Mouse (Mus musculus): ENCODE data around the gene Ndufv3. TPM values are rescaled to one million over a fixed set of nuclear protein-coding genes. Genes with fewer than 3 reads are reported as not detected.

Gene Ndufv3
- 512 and 629 TPM in 2 replicates for polyA plus RNA-seq (2015; fragmentation: Nextera tagmentation; extraction: Ambion mirVana)

GRCm38 (mm10) chr17:31519946-31520838, at the start of gene Ndufv3, which contains the start of gene Wdr4:
Gene Ndufv3, plus strand, starts transcription at chr17:31520115.
Gene Wdr4, minus strand, starts transcription at chr17:31519980.
- under 1% methylated on average over 45 of the region's 45 CpGs for WGBS
- peak; percentile 98 for ATAC-seq (replicated peaks; ENCODE audit: insufficient number of reproducible peaks, insufficient read depth, low FRiP score, low read depth)
- H3K27ac ChIP-seq: peak within 1 kb of the TSS; percentile 89

DNA sequence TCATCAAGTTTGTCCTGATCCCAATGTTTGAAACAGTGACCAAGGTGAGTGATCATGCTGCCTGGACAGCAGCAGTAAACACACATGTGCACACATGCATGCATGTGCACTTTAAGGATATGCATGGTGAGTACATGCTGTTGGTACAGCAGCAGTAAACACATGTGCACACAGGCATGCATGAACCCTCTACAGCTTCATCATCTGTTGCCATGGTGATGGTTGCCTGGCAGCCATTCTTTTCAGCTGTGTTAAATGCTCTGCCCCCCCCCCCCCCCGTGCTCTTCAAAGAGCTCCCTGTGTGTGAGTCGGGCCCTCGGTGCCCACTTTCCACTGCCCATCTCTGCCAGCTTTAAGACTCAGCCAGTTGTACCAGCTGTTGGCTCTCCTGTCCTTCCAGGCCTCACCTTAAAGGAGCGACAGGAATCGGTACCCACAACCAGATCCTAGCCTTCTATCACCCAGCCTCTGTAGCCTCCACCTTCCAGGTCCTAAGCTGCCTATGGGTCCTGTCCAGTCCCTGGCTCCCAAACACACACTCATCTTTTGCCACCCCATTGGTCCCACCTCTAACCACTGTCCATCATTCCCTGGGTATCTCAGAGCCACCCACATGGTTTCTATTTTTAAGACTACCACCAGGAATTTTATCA, 49.0 kb upstream of the Ndufv3 start:
- Histone ChIP-seq H3K27me3 (no peaks in the 10 kb centered on the region), H3K36me3 (0 out of 2 replicates have a peak, but pooled peaks cover 5% of the 10 kb centered on the region), H3K9ac (no peak overlapping the region), H3K27ac (no peak overlapping the region), H3K4me3 (no peak overlapping the region), H3K9me3 (replicated peaks) (no peaks in the 10 kb centered on the region), H3K4me2 (no peak overlapping the region), H3K4me1 (replicated peaks) (no peaks in the 10 kb centered on the region)
- 88% methylated on average over 5 of the region's 5 CpGs for WGBS
- ATAC-seq (replicated peaks; ENCODE audit: insufficient number of reproducible peaks, insufficient read depth, low FRiP score, low read depth): no peak

More at GRCm38 (mm10) chr17:31519946-31520838, at the start of gene Ndufv3, which contains the start of gene Wdr4:
- Histone ChIP-seq H3K27me3 (no peaks in the 10 kb centered on the region), H3K4me3 (peak within 1 kb of the TSS; percentile 69), H3K36me3 (peaks cover 21% of the 10 kb centered on the region), H3K4me1 (replicated peaks) (peaks cover 31% of the 10 kb centered on the region), H3K9me3 (replicated peaks) (no peaks in the 10 kb centered on the region), H3K4me2 (peak within 1 kb of the TSS; percentile 69), H3K9ac (peak within 1 kb of the TSS; percentile 84)

DNA sequence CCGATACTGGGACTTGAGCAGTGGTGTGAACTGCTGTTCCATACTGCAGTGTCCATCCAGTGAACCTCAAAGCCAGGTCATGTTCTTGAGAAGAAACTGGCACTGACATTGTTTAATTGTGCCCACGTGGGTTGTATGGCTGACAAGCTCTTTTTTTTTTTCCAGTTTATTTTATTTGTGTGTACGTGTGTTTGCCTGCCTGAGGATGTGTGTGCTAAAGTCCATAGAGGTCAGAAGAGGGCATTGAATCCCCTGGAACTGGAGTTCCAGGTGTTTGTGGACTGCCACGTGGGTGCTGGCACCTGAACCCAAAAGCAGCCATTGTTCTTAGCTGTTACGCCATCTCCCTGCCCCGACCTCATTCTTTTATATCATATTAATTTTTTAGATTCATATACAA, 45.5 kb upstream of the Ndufv3 start:
- H3K36me3 ChIP-seq: no peaks in the 10 kb centered on the region
- H3K4me1 ChIP-seq (replicated peaks): no peaks in the 10 kb centered on the region
- no peak for ATAC-seq (replicated peaks; ENCODE audit: insufficient number of reproducible peaks, insufficient read depth, low FRiP score, low read depth)
- H3K9ac ChIP-seq: no peak overlapping the region
- no peaks in the 10 kb centered on the region for H3K27me3 ChIP-seq
- no peak overlapping the region for H3K4me2 ChIP-seq
- no peak overlapping the region for H3K27ac ChIP-seq
- H3K9me3 ChIP-seq (replicated peaks): no peaks in the 10 kb centered on the region
- no peak overlapping the region for H3K4me3 ChIP-seq
- 76% methylated on average over 6 of the region's 6 CpGs for WGBS

DNA sequence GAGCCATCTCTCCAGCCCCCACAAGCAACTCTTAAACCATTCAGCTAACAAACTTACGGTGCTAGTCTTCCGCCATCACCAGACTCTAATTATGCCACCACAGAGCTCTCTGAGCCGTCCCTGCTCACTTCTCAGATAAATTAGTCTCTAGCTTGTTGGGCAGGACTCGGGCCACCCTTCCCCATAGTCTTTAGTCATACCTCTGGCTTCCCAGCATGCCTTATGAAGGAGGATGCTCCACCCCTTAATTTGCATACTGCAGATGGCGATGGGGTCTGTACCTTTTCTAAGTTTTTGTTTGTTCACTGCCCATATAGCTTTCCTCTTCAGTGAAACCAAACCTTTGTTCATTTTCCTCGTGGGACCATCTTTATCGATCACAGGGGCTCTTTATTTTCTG, 41.3 kb upstream of the Ndufv3 start:
- no peaks in the 10 kb centered on the region for H3K27me3 ChIP-seq
- no peaks in the 10 kb centered on the region for H3K9me3 ChIP-seq (replicated peaks)
- no peak overlapping the region for H3K27ac ChIP-seq
- H3K36me3 ChIP-seq: no peaks in the 10 kb centered on the region
- H3K9ac ChIP-seq: no peak overlapping the region
- no peak for ATAC-seq (replicated peaks; ENCODE audit: insufficient number of reproducible peaks, insufficient read depth, low FRiP score, low read depth)
- H3K4me2 ChIP-seq: no peak overlapping the region
- no peak overlapping the region for H3K4me3 ChIP-seq
- no peaks in the 10 kb centered on the region for H3K4me1 ChIP-seq (replicated peaks)
- WGBS: 74% methylated on average over 7 of the region's 7 CpGs

- 50% methylated on average over 11 of the region's 11 CpGs for WGBS
- no peaks in the 10 kb centered on the region for H3K36me3 ChIP-seq
- no peak overlapping the region for H3K27ac ChIP-seq
- no peak; the same call in 1 of the 2 replicates for ATAC-seq (replicated peaks; ENCODE audit: insufficient number of reproducible peaks, insufficient read depth, low FRiP score, low read depth)
- no peak overlapping the region for H3K4me2 ChIP-seq
- H3K9ac ChIP-seq: no peak overlapping the region
- no peaks in the 10 kb centered on the region for H3K27me3 ChIP-seq
- no peaks in the 10 kb centered on the region for H3K4me1 ChIP-seq (replicated peaks)
- no peaks in the 10 kb centered on the region for H3K9me3 ChIP-seq (replicated peaks)
- H3K4me3 ChIP-seq: no peak overlapping the region
These were observed 40.6 kb upstream of the Ndufv3 start for GRCm38 (mm10) chr17:31479108-31479844.

DNA sequence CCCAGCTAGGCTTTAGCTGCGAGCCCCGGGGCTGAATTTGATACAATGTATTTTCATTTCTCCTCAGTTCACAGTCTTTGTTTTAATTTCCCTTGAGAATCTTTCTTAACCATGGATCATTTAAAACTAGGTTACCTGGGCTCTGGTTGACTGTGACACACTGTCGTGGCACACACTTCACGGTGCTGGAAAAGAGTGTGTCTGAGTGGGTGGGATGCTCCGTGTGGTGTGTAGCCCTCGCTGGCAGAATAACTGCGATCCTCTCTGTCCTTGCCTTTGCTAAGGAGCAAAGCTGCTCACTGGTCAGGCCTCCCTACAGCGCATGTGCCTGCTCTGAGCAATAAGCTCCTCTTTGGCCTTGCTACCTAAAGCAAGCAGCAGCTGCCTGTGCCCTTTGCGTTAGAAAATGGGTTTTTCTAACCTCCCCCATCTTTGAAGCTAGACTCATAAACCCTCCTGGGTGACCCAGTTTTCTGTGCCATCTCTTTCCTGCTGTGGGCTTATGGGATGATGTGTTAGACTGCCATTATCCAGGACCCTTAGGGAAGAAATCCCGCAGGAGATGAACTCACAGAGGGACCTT, 33.2 kb upstream of the Ndufv3 start:
- Histone ChIP-seq H3K4me1 (replicated peaks) (no peaks in the 10 kb centered on the region), H3K36me3 (no peaks in the 10 kb centered on the region), H3K4me2 (no peak overlapping the region), H3K4me3 (no peak overlapping the region), H3K9me3 (replicated peaks) (no peaks in the 10 kb centered on the region), H3K27me3 (no peaks in the 10 kb centered on the region), H3K9ac (no peak overlapping the region), H3K27ac (no peak overlapping the region)
- WGBS: 79% methylated on average over 10 of the region's 10 CpGs
- no peak for ATAC-seq (replicated peaks; ENCODE audit: insufficient number of reproducible peaks, insufficient read depth, low FRiP score, low read depth)

DNA sequence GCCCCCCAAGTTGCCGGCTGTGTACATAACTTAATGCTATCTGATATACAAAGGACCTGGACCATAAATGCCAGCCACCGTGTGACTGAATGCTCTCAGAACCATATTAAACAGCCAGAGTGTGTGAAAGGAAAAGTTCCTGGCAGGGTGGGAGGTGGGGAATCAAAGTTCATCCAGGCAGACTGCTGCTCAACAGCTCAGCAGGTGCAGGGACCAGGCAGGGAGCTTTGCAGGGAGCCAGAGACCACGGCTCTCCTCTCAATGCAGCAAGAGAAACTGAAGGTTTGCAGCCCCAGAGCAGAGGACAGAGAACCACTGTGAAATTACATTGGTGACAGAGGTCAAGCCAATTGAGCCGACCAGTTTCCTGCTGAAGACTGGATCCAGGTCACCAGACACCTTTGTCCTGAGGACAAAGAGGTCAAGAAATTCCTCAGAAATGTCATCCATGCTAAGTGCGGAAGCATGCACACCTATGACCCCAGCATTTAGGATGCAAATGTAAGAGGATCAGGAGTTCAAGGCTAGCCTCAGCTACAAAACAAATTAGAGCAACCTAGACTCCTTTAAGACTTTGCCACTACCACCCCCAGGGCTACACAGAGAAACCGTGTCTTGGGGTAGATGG, 32.4 kb upstream of the Ndufv3 start:
- WGBS: 38% methylated on average over 6 of the region's 6 CpGs
- Histone ChIP-seq H3K27ac (no peak overlapping the region), H3K4me1 (replicated peaks) (no peaks in the 10 kb centered on the region), H3K4me3 (no peak overlapping the region), H3K27me3 (no peaks in the 10 kb centered on the region), H3K36me3 (no peaks in the 10 kb centered on the region), H3K4me2 (no peak overlapping the region), H3K9me3 (replicated peaks) (no peaks in the 10 kb centered on the region), H3K9ac (no peak overlapping the region)
- ATAC-seq (replicated peaks; ENCODE audit: insufficient number of reproducible peaks, insufficient read depth, low FRiP score, low read depth): no peak

- no peak overlapping the region for H3K4me2 ChIP-seq
- H3K9ac ChIP-seq: no peak overlapping the region
- H3K4me3 ChIP-seq: no peak overlapping the region
- H3K27me3 ChIP-seq: no peaks in the 10 kb centered on the region
- H3K27ac ChIP-seq: no peak overlapping the region
- peaks cover 11% of the 10 kb centered on the region for H3K36me3 ChIP-seq
- no peaks in the 10 kb centered on the region for H3K9me3 ChIP-seq (replicated peaks)
- H3K4me1 ChIP-seq (replicated peaks): no peaks in the 10 kb centered on the region
- no peak for ATAC-seq (replicated peaks; ENCODE audit: insufficient number of reproducible peaks, insufficient read depth, low FRiP score, low read depth)
These were observed 28.6 kb upstream of the Ndufv3 start for GRCm38 (mm10) chr17:31491355-31491754.

GRCm38 (mm10) chr17:31492416-31492815, 27.5 kb upstream of the Ndufv3 start:
- WGBS: 2% methylated on average over 2 of the region's 2 CpGs

DNA sequence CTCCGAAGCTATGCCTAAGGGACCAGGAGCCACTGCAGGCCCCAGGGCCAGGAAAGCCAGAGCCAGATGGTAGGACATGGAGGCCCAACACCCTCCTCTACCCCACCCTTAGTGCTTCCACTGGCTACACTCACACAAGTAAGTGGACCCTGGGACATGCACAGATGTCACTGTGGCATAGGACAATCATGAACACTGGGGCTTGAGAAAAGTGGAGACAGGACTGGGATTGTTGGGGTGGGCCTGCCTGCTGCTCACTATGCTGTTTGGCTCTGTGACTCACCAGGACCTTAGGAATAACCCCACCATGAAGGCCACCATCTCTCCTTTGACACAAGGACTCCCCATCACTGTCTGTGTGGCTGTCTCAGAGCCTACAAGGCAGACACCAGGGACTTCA, 24.9 kb upstream of the Ndufv3 start:
- peaks cover 35% of the 10 kb centered on the region for H3K36me3 ChIP-seq
- H3K4me1 ChIP-seq (replicated peaks): no peaks in the 10 kb centered on the region
- no peaks in the 10 kb centered on the region for H3K9me3 ChIP-seq (replicated peaks)
- H3K4me3 ChIP-seq: no peak overlapping the region
- no peak for ATAC-seq (replicated peaks; ENCODE audit: insufficient number of reproducible peaks, insufficient read depth, low FRiP score, low read depth)
- no peaks in the 10 kb centered on the region for H3K27me3 ChIP-seq
- H3K4me2 ChIP-seq: no peak overlapping the region
- H3K9ac ChIP-seq: no peak overlapping the region
- H3K27ac ChIP-seq: no peak overlapping the region
- whole genome bisulfite sequencing: 92% methylated on average over 1 of the region's 1 CpGs

More at GRCm38 (mm10) chr17:31492416-31492815, 27.5 kb upstream of the Ndufv3 start:
- Histone ChIP-seq H3K4me1 (replicated peaks) (no peaks in the 10 kb centered on the region), H3K36me3 (peaks cover 20% of the 10 kb centered on the region), H3K27ac (no peak overlapping the region), H3K27me3 (no peaks in the 10 kb centered on the region), H3K9me3 (replicated peaks) (no peaks in the 10 kb centered on the region), H3K4me3 (no peak overlapping the region), H3K4me2 (no peak overlapping the region), H3K9ac (no peak overlapping the region)
- ATAC-seq (replicated peaks; ENCODE audit: insufficient number of reproducible peaks, insufficient read depth, low FRiP score, low read depth): no peak
